Mouse (Mus musculus): ENCODE data around the gene Msl1.
A peak's percentile ranks its signal among the peaks of the same experiment; 100 is the strongest.

The Msl1 gene

GRCm38 (mm10) chr11:98776843-98777590 is 18.3 kb upstream of the Msl1 start:
- no peak for DNase-seq (ENCODE audit: low spot score)

- DNase-seq (ENCODE audit: low spot score): no peak
Observed at GRCm38 (mm10) chr11:98777888-98778287, 17.4 kb upstream of the Msl1 start.

DNA sequence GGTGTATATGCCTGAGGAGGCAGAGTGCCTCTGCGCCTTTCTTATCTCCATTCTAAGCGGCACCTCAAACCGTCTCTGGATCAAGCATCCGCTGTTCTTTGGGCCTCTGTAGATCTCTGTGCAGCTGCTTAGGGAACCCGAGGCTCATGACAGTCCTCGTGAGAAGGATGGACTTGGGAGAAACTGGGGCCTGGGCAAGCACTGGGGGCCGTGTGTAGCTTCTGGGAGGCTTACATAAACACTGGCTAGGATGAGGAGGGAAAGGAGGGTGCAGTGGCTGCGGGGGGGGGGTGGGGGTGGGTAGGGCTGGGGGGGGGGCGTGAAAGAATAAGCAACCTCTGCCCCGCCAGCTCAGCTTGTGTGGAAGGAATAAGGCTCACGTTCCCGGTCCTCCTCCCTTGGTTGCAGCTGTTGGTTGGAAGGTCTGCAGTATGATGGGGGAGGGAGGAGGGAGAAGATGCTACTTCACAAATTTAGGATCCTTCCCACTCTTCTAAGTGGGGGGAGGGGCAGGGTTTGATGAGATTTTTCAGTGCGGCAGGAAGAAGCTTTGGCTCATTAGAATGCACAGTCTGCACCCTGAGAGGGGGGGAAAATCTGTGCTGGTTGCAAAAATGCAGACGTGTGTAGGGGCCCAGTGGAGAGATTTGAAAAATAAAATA is 13.3 kb upstream of the Msl1 start:
- no peak for DNase-seq (ENCODE audit: low spot score)

GRCm38 (mm10) chr11:98782651-98783235 is 12.6 kb upstream of the Msl1 start:
- DNase-seq (ENCODE audit: low spot score): no peak

DNA sequence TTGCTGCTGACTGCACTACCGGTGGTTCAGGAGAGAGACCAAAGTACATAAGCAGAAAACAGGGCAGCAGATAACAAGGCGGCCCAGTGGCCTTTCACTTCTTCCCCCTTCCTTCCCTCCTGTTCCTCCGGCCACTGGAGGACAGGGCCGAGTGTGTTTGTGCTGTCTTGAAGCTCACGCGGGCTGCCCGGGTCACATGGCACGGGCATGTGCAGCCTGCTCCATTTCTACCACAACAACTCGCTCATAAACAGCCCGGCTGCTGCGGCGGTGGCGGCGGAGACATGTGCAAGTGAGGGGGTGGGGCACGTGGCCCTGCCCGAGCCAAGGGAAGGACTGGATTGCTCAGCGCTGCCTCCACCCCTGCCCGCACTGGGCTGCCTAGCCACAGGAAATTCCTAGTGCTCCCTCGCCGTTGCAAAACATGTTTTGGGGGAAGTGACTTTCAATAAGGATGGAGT is 12.1 kb upstream of the Msl1 start:
- no peak for DNase-seq (ENCODE audit: low spot score)

DNA sequence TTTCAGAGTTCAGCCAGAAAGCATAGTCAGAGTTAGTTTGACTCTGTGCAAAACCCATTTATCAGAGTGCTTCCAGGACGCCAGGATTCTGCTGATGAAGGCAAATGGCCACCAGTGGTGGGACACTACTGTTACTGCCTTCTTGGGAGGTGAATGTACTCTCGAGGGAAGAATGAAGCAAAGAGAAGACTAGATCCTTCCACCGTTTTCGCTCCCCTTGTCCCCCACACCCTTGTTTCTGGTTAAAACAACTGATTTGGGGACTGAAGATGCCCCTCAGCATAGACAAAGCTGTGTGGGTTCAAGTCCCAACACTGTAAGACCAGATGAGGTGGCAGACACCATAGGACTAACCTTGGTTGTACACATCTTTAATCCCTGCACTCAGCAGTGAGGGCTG is 11.2 kb upstream of the Msl1 start:
- DNase-seq (ENCODE audit: low spot score): no peak

GRCm38 (mm10) chr11:98785214-98785613 is 10.1 kb upstream of the Msl1 start:
- no peak for DNase-seq (ENCODE audit: low spot score)

DNA sequence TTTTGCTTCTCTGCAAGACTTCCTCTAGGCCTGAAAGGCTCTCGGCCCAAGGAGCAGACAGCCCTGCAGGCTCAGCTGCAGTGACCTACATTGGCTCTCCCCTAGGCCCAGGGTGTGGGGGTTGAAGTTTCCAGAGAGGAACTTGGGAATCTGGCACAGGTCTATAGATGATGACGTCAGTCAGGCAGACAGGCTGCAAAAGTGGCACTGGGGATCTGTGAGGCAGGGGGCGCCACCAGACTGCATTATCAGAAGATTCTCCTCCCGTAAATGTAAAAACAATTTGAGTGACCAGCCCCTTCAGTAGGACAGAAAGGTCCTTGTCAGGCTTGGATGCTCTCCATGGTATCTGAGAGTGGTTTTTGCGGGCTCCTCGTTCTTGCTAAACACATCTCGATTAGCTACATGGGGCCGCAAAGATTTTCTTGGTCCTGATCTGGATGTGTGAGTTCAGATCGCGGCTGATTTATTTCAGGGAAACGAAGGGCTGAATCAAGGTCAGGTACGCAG is 9.5 kb upstream of the Msl1 start:
- DNase-seq (ENCODE audit: low spot score): no peak

- DNase-seq (ENCODE audit: low spot score): peak; percentile 90
Observed at GRCm38 (mm10) chr11:98786359-98787214, 8.7 kb upstream of the Msl1 start.

DNA sequence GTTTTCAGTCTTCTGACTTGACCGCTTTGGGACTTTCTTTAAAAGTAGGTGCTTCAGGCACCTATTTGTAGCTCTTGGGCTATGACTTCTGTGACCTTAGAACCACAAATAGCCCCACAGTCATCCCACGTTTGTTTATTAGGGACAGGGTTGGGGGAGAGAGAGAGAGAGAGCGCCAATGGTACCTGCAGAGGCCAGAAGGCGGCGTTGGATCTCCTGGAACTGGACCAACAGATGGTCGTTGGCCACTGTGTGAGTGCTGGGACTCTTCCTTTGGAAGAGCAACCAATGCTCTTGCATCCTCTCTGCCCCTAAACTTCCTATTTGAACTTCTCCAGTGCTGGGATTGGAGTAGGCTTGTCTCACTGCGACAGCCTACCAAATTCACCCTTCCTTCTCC is 8.1 kb upstream of the Msl1 start:
- no peak for DNase-seq (ENCODE audit: low spot score)

GRCm38 (mm10) chr11:98787691-98788090 is 7.6 kb upstream of the Msl1 start:
- DNase-seq (ENCODE audit: low spot score): no peak

GRCm38 (mm10) chr11:98788139-98788538 is 7.2 kb upstream of the Msl1 start:
- DNase-seq (ENCODE audit: low spot score): no peak

DNA sequence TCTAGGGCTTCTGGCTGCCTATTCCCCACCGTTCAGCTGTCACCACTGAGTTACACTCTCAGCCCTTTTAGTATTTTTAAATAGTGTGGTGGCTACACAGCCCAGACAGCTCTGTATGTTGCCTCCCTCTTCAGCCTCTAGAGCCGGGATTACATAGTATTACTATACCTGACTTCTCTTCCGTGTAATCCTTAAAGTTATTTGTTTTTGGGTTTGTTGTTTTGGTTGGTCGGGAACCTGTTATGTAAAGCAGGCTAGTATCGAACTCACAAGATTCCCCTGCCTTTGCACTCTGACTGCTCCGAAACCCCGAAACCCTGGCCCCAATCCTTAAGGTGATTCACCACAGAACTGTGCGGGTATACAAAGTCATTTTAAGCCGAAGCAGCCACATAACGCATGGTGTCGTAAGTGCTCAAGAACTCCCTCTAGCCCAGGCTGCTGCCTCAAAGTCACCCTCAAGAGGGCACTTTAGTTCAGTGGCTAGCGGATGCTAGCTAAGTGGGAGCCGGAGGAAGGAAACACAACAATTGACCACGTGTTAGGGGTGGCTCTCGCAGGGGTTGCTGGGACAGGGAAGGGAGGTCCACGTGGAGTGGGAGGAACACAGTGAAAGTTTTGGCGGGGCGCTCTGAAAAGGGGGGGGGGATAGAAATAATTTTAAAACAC is 6.6 kb upstream of the Msl1 start:
- peak; percentile 83 for DNase-seq (ENCODE audit: low spot score)

DNA sequence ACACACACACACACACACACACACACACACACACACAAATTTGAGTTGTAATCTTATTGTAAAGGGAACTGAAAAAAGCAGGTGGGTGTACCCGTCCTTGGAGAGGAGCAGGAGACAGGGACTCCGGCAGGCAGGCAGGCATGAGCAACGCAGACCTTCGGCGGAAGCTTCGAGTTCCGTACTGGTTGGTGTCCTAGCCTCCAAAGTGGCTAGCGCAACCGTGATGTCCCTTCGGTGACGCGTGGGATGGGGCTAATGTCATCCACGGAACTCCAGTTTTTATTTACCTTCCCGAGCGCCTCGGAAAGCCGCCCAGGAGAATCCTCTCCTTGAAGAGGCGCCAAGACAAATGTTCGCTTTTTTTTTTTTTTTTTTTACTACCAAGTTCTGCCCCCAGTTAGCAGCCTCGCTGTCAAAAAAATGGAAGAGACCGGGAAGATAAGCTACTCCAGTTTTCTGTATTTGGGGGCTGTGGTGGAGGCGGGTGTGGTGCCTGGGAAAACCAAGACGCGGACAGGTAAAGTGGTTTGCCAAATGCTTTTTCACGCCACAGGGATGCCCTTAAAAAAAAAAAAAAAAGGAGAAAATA is 6.0 kb upstream of the Msl1 start:
- no peak for DNase-seq (ENCODE audit: low spot score)

- DNase-seq (ENCODE audit: low spot score): no peak
Observed at GRCm38 (mm10) chr11:98789824-98790223, 5.5 kb upstream of the Msl1 start.

GRCm38 (mm10) chr11:98790631-98791205 is 4.6 kb upstream of the Msl1 start:
- no peak for DNase-seq (ENCODE audit: low spot score)

GRCm38 (mm10) chr11:98791448-98791847 is 3.9 kb upstream of the Msl1 start:
- DNase-seq (ENCODE audit: low spot score): no peak

GRCm38 (mm10) chr11:98792081-98792480 is 3.2 kb upstream of the Msl1 start:
- no peak for DNase-seq (ENCODE audit: low spot score)

DNA sequence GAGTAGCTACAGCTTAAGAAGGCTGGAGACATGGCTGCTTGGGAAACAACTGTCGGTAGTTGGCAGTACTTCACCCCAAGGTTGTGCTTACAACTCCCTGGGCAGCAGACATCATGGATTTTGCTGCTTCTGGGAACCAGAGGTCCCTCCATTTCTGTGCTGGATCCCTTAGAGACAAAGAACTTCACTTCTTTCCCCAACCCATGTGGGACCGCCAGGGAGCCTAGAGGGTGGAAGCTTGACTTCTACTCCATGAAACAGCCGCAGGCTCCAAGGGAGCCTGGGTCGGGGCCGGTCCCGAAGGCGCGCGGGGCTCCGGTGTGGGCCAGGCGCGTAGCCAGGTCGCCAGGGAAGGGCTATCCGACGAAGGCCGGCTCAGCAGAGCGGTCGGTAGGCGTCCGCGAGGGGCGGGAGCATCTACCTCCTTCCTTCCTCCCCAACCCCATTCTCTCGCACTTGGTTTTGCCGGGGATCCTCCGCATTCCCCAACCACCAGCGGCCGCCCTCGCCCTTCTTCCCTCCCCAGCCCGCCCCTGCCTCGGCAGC is 774 bp upstream of the Msl1 start:
- DNase-seq (ENCODE audit: low spot score): no peak

DNA sequence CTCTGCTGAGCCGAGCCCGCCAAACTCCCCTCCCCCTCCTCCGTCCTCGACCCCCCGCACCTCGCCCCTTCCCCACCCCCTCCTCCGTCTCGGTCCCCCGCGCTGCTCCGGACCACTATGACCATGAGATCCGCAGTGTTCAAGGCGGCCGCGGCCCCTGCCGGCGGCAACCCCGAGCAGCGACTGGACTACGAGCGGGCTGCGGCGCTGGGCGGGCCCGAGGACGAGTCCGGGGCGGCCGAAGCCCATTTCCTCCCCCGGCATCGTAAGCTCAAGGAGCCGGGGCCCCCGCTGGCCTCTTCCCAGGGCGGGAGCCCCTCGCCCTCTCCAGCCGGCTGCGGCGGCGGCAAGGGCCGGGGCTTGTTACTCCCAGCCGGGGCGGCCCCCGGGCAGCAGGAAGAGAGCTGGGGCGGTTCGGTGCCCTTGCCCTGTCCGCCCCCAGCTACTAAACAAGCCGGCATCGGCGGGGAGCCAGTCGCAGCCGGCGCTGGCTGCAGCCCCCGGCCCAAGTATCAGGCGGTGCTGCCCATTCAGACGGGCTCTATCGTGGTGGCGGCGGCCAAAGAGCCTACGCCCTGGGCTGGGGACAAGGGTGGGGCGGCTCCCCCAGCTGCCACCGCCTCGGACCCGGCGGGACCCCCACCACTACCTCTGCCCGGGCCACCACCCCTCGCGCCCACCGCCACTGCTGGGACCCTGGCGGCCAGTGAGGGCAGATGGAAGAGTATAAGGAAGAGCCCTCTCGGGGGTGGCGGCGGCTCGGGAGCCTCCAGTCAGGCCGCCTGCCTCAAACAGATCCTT is 598 bp downstream of the Msl1 start:
- DNase-seq (ENCODE audit: low spot score): no peak
